Mouse (Mus musculus): ENCODE results near the gene Trhr2. TPM values are rescaled to one million over a fixed set of nuclear protein-coding genes. Genes with fewer than 3 reads are reported as not detected.
"Not testable (repeated sequence)": the region's sequence is repeated elsewhere in the genome, so short reads cannot be mapped to it uniquely, and the experiment has no call there.

Gene Trhr2
- total RNA-seq, 2 experiments from 2014 or later = 7.0 to 7.2 TPM

- peak in 1 of 2 experiments; percentile 32 for DNase-seq (ENCODE audit: low spot score in 2 of 2)
- intact Hi-C loops (cut with DNase I) = loop anchor here (5.0 kb wide), 1 partner anchor 358 kb away; no protein-coding TSS in a partner anchor
Observed at GRCm38 (mm10) chr8:122335638-122336250, 24.8 kb downstream of the Trhr2 start.

- no peak for DNase-seq (ENCODE audit: low spot score in 2 of 2)
- intact Hi-C loops (cut with DNase I) = loop anchor here (5.0 kb wide), 1 partner anchor 358 kb away; no protein-coding TSS in a partner anchor
Observed at GRCm38 (mm10) chr8:122334791-122335490, 25.6 kb downstream of the Trhr2 start.

DNA sequence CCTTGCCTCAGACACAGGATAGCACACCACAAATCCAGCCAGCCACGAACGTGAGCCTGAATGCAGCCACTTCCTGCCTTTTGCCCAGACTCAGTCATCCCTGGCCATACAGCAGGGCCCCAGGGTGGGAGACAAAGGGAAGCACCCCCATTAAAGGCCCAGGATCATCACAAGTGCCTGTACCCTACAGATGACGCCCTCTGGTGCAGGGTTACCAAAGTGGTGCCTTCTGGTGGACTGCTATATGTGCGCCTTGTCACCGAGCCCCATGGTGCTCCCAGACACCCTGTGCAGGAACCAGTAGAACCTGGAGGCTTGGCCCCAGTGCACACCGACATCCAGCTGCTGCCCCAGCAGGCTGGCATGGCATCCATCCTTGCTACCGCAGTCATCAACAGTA, 27.0 kb downstream of the Trhr2 start:
- intact Hi-C loops (cut with DNase I) = loop anchor here (2.0 kb wide), 1 partner anchor 61 kb away; no protein-coding TSS in a partner anchor
- no peak for DNase-seq (ENCODE audit: low spot score in 2 of 2)

DNA sequence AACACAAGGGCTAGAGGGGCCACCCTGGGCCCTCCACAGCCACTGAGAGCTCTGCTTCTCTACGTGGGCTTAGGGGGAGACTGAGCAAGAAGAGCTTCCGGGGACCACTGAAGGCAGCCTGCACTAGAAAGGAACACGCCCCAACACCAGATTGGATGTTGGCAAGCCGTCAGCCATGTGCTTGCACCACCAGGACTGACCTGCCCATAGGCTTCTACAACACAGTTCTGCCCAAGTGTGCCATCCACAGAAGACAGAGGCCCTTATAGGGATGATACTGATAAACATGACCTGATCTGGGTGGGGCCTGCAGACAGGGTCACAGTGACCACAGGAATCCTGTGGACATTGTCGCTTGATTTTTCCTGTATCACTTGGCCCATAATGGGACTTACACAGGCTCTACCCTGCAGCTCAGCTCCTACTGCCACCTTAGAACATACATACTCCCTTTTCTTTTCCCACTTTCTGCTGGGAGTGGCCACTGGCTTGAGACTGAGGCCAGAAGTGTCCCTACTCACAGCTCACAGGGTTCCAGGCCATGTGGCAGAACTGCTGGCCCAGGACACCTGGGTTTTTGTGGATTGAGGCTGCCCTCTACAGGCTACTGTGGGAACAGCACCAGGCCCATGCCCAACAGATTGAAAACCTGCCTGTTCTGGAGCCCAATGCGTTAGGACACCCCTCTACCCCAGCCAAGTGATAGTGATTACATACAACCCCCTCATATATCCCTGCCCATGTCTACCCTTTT, 27.6 kb downstream of the Trhr2 start:
- intact Hi-C loops (cut with DNase I) = loop anchor here (2.0 kb wide), 1 partner anchor 60 kb away; no protein-coding TSS in a partner anchor

GRCm38 (mm10) chr8:122331134-122331523, 29.4 kb downstream of the Trhr2 start:
- peak in 1 of 2 experiments; percentile 38 for DNase-seq (ENCODE audit: low spot score in 2 of 2)
- intact Hi-C loops (cut with DNase I) = no loop called here

More for the DNA sequence above, 27.6 kb downstream of the Trhr2 start:
- DNase-seq (ENCODE audit: low spot score in 2 of 2) = peak; percentile 79 to 80

DNA sequence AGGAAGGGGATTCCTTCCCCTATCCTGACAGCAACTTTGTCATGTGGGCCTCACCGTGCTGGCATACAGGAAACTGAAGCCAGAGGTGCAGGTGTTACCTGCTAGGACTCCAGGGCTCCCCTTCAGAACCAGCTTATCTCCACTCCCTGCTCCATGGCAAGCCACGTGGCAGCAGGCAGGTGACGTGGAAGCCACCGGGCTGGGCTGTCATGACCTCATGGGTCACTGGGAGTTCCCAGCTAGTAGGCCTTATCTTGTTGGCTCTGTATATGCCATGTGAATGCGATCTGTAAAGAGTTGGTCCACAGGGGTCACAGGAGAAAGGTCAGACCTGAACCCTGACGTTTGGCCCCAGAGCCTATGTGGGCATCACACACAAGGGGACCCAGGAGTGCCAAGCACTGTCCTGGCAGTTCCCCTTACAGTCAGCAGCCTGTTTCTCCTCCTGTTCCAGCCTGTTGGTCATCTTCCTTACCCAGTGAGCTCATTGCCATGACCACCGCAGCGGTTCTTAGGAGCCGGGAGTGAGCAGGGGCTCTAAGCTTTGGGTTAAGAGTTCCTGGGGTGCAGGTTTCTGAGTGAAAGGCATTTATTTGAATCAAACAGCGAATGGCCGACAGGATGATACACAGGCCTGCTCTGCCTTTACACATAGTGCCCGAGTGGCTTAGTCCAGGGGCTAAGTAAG, 30.0 kb downstream of the Trhr2 start:
- DNase-seq (ENCODE audit: low spot score in 2 of 2) = no peak
- intact Hi-C loops (cut with DNase I) = no loop called here

- intact Hi-C loops (cut with DNase I) = no loop called here
- no peak for DNase-seq (ENCODE audit: low spot score in 2 of 2)
Observed at GRCm38 (mm10) chr8:122329553-122330239, 30.9 kb downstream of the Trhr2 start.

GRCm38 (mm10) chr8:122329072-122329471, 31.5 kb downstream of the Trhr2 start:
- intact Hi-C loops (cut with DNase I) = no loop called here
- DNase-seq (ENCODE audit: low spot score in 2 of 2) = no peak

- DNase-seq (ENCODE audit: low spot score in 2 of 2) = no peak
- intact Hi-C loops (cut with DNase I) = no loop called here
Observed at GRCm38 (mm10) chr8:122326114-122326542, 34.4 kb downstream of the Trhr2 start.

- intact Hi-C loops (cut with DNase I) = no loop called here
- no peak for DNase-seq (ENCODE audit: low spot score in 2 of 2)
Observed at GRCm38 (mm10) chr8:122325196-122325595, 35.4 kb downstream of the Trhr2 start.

GRCm38 (mm10) chr8:122323951-122324402, 36.6 kb downstream of the Trhr2 start:
- intact Hi-C loops (cut with DNase I); DNase-seq (ENCODE audit: low spot score in 2 of 2): not testable (repeated sequence)

- no peak for DNase-seq (ENCODE audit: low spot score in 2 of 2)
- intact Hi-C loops (cut with DNase I) = no loop called here
Observed at GRCm38 (mm10) chr8:122322792-122323191, 37.8 kb downstream of the Trhr2 start.

DNA sequence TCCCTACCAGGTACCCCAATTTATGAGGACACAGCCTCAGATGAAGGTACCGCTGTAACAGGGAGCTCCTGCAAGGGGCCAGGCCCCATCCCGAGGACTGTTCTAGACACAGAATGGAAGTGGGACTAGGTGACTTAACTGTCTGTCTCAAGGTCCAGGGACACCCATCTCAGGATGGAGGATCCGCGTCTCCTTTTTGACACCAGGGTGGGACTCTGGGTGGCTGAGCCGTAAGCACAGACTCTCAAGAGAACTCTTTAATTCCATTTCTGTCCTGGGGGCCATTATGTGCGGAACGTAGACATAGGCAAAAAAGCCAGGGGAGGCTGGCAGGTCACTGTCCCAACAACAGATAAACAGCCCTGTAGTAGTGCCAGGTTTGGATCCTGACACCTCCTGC, 38.4 kb downstream of the Trhr2 start:
- intact Hi-C loops (cut with DNase I) = no loop called here
- DNase-seq (ENCODE audit: low spot score in 2 of 2) = no peak

GRCm38 (mm10) chr8:122321455-122321921, 39.1 kb downstream of the Trhr2 start:
- intact Hi-C loops (cut with DNase I) = no loop called here
- no peak for DNase-seq (ENCODE audit: low spot score in 2 of 2)

DNA sequence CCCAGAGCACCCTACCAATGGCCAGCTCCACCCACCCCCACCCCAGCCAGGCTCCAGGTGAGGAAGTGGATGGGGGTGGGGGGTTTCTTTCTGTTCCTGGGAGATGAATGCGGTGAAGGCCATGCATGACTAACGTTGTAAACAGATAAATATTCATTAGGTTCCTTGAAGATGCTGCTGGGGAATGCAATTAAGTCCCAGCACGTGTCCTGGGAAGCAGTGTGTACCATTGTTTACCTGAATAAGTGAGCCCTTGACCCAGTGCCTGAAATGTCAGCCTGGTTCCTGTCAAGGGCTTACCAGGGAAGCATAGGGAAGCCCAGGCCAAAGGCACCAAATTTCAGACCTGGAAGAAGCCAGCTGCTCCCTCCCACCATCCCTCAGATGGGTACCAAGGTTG, 40.0 kb downstream of the Trhr2 start:
- intact Hi-C loops (cut with DNase I) = no loop called here
- no peak for DNase-seq (ENCODE audit: low spot score in 2 of 2)

DNA sequence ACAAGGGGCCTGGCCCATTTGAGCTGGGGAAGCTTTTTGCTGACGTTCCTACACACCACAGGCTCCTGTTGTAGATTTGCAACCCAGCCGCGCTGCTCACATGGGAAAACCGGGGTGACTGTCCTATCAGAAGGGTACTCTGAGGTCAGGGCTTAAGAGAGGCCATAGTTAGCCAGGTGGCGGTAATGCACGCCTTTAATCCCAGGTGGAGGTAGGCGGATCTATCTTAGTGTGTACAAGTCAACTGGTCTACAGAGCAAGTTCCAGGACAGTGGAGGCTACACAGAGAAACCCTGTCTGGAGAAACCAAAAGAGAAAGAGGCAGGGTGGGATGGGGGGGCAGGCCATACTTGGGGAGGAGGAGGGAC, 40.9 kb downstream of the Trhr2 start:
- no peak for DNase-seq (ENCODE audit: low spot score in 2 of 2)
- intact Hi-C loops (cut with DNase I) = no loop called here

DNA sequence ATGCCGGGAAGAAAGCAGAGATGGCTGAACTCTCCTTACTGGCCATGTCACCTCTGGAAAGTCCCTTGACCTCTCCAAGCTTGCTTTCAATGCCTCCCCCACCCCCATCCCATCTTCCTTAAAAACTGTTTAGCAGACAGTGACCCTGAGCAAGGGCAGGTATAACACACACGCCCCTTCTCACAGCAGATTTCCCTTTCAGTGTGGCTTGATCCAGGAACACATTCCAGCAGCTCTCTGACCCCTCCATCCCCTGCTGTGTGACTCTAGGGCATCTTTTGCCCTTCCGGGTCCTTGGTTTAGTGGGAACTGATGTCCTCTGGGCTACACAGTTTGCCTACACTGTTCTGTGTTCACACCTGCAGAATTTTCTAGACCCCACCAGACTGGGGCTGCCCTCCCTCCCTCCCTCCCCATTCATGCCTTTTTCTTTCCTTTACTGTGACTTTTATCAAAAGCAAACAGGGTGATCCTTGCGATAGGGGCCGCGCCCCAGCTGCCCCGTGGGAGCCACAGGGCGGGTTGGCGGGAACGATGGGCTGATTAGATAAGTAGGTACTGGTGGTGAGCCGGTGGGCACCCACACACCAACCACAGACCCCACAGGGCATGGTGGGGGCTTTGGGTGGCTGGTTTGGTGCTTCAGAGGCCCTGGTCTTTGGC, 41.4 kb downstream of the Trhr2 start:
- no peak for DNase-seq (ENCODE audit: low spot score in 2 of 2)
- intact Hi-C loops (cut with DNase I) = no loop called here

DNA sequence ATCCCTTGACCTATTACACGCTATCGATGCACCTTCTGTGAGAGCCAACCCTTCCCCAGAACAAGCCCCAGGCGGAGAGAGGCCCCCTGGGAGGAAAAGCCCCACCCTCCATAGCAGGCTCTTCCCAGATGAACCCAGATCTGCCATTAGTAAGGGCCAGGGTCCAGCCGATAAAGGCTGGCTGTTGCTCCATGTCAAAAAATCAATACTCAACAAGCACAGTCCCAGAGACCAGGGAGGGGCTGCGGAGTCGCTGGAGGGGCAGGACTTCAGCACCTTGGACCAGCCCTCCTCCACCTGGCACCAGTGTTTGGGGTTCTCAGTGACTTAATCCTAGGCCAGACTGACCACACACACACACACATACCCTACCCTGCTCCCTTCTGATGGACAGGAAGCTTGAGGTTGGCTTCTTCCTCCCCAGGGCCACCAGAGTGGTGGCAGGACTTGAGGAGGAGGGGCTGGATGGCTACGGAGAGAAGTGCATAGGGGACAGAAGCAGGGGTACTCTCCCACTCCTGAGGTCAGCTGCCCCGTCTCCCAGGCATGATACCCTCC, 42.5 kb downstream of the Trhr2 start:
- intact Hi-C loops (cut with DNase I) = no loop called here
- DNase-seq (ENCODE audit: low spot score in 2 of 2) = no peak
